40 mouse cellular contexts compared by ENCODE assay signal in the genomic region with DNA sequence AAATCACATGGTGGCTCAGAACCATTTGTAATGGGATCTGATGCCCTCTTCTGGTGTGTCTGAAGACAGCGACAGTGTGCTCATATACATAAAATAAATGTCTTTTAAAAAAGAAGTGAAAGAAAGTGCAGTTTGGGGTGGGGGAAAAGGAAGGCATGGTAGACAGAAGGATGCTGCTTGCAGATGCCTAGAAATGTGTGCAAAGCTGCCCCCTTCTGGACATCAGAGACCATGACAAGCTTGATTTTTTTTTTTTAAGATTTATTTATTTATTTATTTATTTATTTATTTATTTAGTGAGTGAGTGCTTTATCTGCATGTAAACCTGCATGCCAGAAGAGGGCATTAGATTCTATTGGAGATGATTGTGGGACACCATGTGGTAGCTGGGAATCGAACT. TPM values are rescaled to one million over a fixed set of nuclear protein-coding genes. Genes with fewer than 3 reads are reported as not detected.
A peak's percentile ranks its signal among the peaks of the same experiment; 100 is the strongest.
DNase-seq lines count a peak whose midpoint lies in the region; ATAC-seq and TF ChIP-seq lines count a peak whose summit lies in the region.
"Had no signal": no experiment of that assay in that cellular context is flagged by ENCODE, and none has a peak within 500 bp of the region (broad histone marks: within the 10 kb centered on the region; RNA-seq: fewer than 3 reads in every experiment).

No protein-coding gene starts in this region.

- H3K4me3 ChIP-seq in heart, adult 2 months, result no peak overlapping the region
- H3K4me3 ChIP-seq in heart, embryonic 11.5 days (ENCODE audit: low read depth, low read length), result no peak overlapping the region
- no peak overlapping the region for H3K4me3 ChIP-seq in left cerebral cortex, adult 2 months
- no peak overlapping the region for H3K4me3 ChIP-seq in hindbrain, embryonic 14.5 days (replicated peaks; ENCODE audit: low read length)
- H3K4me3 ChIP-seq: embryonic facial prominence, embryonic 12.5 days; forebrain, embryonic 15.5 days; hindbrain, embryonic 10.5 days; limb, embryonic 12.5 days; liver, embryonic 12.5 days; midbrain, embryonic 10.5 days; midbrain, embryonic 15.5 days; neural tube, embryonic 15.5 days had no signal

- WGBS in heart, adult 2 months, result 92% methylated on average over 2 of the region's 2 CpGs
- 89% methylated on average over 2 of the region's 2 CpGs for WGBS in heart, embryonic 11.5 days (ENCODE audit: insufficient replicate concordance)
- 91% methylated on average over 2 of the region's 2 CpGs for WGBS in hindbrain, embryonic 14.5 days

- TF ChIP-seq POLR2A in heart, adult 2 months (IDR thresholded peaks at IDR 0.05; ENCODE audit: insufficient read depth, low read depth, low read length), result no peak

- DNase-seq in heart, adult 2 months, result no peak
- DNase-seq in left cerebral cortex, adult 2 months (ENCODE audit: extremely low spot score in 1 of 2, low spot score in 2 of 2), result no peak
- no peak for DNase-seq in left cerebral cortex, adult 18-20 months (ENCODE audit: low spot score in 2 of 2)
- DNase-seq in A20 (ENCODE audit: low read depth, low spot score) (peak; percentile 34), adipocyte (ENCODE audit: low spot score) (peak; percentile 13)
- DNase-seq in gastrocnemius, postnatal 25 days, result no peak
- no peak for DNase-seq in hindbrain, embryonic 14.5 days (ENCODE audit: low spot score)
- DNase-seq: adrenal gland, adult 8-10 months; cerebellum, adult 8-10 months; cerebellum, postnatal 25 days; gastrocnemius, postnatal 36 days; heart, postnatal 14 days; kidney, adult 11 months; kidney, postnatal 36 days; layer of hippocampus, postnatal 36 days; lung, adult 2 months; right cerebral cortex, adult 18-20 months; spleen, adult 18-20 months; thymus, adult 18-20 months; thymus, postnatal 25 days had no signal

- H3K36me3 ChIP-seq in heart, adult 2 months (ENCODE audit: control insufficient read depth, insufficient read depth, low read length), result no peaks in the 10 kb centered on the region
- no peaks in the 10 kb centered on the region for H3K36me3 ChIP-seq in heart, embryonic 11.5 days (ENCODE audit: control insufficient read depth, insufficient read depth, low read length)
- no peaks in the 10 kb centered on the region for H3K36me3 ChIP-seq in hindbrain, embryonic 14.5 days (replicated peaks; ENCODE audit: control insufficient read depth, insufficient read depth)
- H3K36me3 ChIP-seq: embryonic facial prominence, embryonic 12.5 days; forebrain, embryonic 15.5 days; hindbrain, embryonic 10.5 days; limb, embryonic 12.5 days; liver, embryonic 12.5 days; midbrain, embryonic 10.5 days; midbrain, embryonic 15.5 days; neural tube, embryonic 15.5 days had no signal

- H3K9ac ChIP-seq in heart, adult 2 months (ENCODE audit: low read depth, low read length), result no peak overlapping the region
- H3K9ac ChIP-seq in heart, embryonic 11.5 days (ENCODE audit: low read depth, low read length), result no peak overlapping the region
- H3K9ac ChIP-seq in hindbrain, embryonic 14.5 days, result no peak overlapping the region
- H3K9ac ChIP-seq: embryonic facial prominence, embryonic 12.5 days; forebrain, embryonic 15.5 days; limb, embryonic 12.5 days; liver, embryonic 12.5 days; midbrain, embryonic 15.5 days; neural tube, embryonic 15.5 days had no signal

- intact Hi-C loops in heart, adult 2 months (cut with DNase I), result no loop called here
- intact Hi-C loops in left cerebral cortex, adult 2 months (cut with DNase I), result no loop called here

- H3K9me3 ChIP-seq in heart, embryonic 11.5 days (replicated peaks; ENCODE audit: control insufficient read depth, low read length), result no peaks in the 10 kb centered on the region; the same call in 1 of the 2 replicates
- no peaks in the 10 kb centered on the region; the same call in 1 of the 2 replicates for H3K9me3 ChIP-seq in hindbrain, embryonic 14.5 days (ENCODE audit: control insufficient read depth, low read length)
- H3K9me3 ChIP-seq: embryonic facial prominence, embryonic 12.5 days; forebrain, embryonic 15.5 days; liver, embryonic 12.5 days; midbrain, embryonic 15.5 days; neural tube, embryonic 15.5 days had no signal

- no peak overlapping the region for H3K27ac ChIP-seq in heart, adult 2 months
- H3K27ac ChIP-seq in heart, embryonic 11.5 days (ENCODE audit: low read depth, low read length), result no peak overlapping the region
- H3K27ac ChIP-seq in left cerebral cortex, adult 2 months, result no peak overlapping the region
- H3K27ac ChIP-seq in hindbrain, embryonic 14.5 days, result no peak overlapping the region
- H3K27ac ChIP-seq: embryonic facial prominence, embryonic 12.5 days; forebrain, embryonic 15.5 days; hindbrain, embryonic 10.5 days; limb, embryonic 12.5 days; liver, embryonic 12.5 days; midbrain, embryonic 10.5 days; midbrain, embryonic 15.5 days; neural tube, embryonic 15.5 days had no signal

- no peaks in the 10 kb centered on the region for H3K79me2 ChIP-seq in heart, adult 2 months (replicated peaks; ENCODE audit: control insufficient read depth, insufficient read depth, low read length)

- H3K4me2 ChIP-seq in heart, embryonic 11.5 days, result no peak overlapping the region
- H3K4me2 ChIP-seq in hindbrain, embryonic 14.5 days (replicated peaks), result no peak overlapping the region
- H3K4me2 ChIP-seq: embryonic facial prominence, embryonic 12.5 days; forebrain, embryonic 15.5 days; limb, embryonic 12.5 days; liver, embryonic 12.5 days; midbrain, embryonic 15.5 days; neural tube, embryonic 15.5 days had no signal

- H3K4me1 ChIP-seq in heart, adult 2 months (ENCODE audit: control insufficient read depth, insufficient read depth, low read length), result no peaks in the 10 kb centered on the region
- H3K4me1 ChIP-seq in heart, embryonic 11.5 days (ENCODE audit: control insufficient read depth, insufficient read depth, low read length), result no peaks in the 10 kb centered on the region
- no peaks in the 10 kb centered on the region for H3K4me1 ChIP-seq in hindbrain, embryonic 14.5 days (replicated peaks; ENCODE audit: control insufficient read depth, insufficient read depth, low read length)
- H3K4me1 ChIP-seq: forebrain, embryonic 15.5 days; liver, embryonic 12.5 days; midbrain, embryonic 15.5 days; neural tube, embryonic 15.5 days had no signal

- no peaks in the 10 kb centered on the region for H3K27me3 ChIP-seq in heart, adult 2 months (ENCODE audit: control insufficient read depth, insufficient read depth, low read length)
- peaks cover 9% of the 10 kb centered on the region for H3K27me3 ChIP-seq in heart, embryonic 11.5 days (ENCODE audit: control insufficient read depth, insufficient read depth, low read length)
- H3K27me3 ChIP-seq in hindbrain, embryonic 14.5 days (ENCODE audit: control insufficient read depth, insufficient read depth, low read length), result peaks cover 19% of the 10 kb centered on the region
- H3K27me3 ChIP-seq: forebrain, embryonic 15.5 days had no signal

- TF ChIP-seq CTCF in heart, adult 2 months (IDR thresholded peaks at IDR 0.05), result peak; percentile 41
- peak; percentile 24; the same call in 1 of the 2 replicates for TF ChIP-seq CTCF in left cerebral cortex, adult 2 months (IDR thresholded peaks at IDR 0.05)

- no peak for TF ChIP-seq EP300 in heart, adult 2 months (IDR thresholded peaks at IDR 0.05; ENCODE audit: insufficient read depth, low read depth, low read length)

- ATAC-seq in heart, embryonic 11.5 days (replicated peaks; ENCODE audit: insufficient number of reproducible peaks, low FRiP score, low TSS enrichment), result no peak
- ATAC-seq in hindbrain, embryonic 14.5 days (ENCODE audit: low FRiP score), result no peak
- ATAC-seq: activated CD4-positive, CD25-positive, alpha-beta regulatory T cell, adult 4 months; forebrain, embryonic 15.5 days; liver, embryonic 12.5 days; midbrain, embryonic 15.5 days had no signal

RNA-seq across cellular contexts. Expression of a gene that starts 11.7 kb away (rescaled TPM):
- total RNA-seq in heart, adult 2 months (2021), result not detected
- polyA plus RNA-seq in heart, adult 2 months (2012; rRNA removed), result not detected in 2 replicates
- polyA plus RNA-seq in heart, embryonic 11.5 days (2014; fragmentation: Nextera tagmentation; extraction: Ambion mirVana), result not detected in 2 replicates
- total RNA-seq in left cerebral cortex, adult 2 months (2021), result under 1 TPM; 0.23 TPM
- total RNA-seq in left cerebral cortex, adult 18-20 months (2021), result under 1 TPM; 0.26 to 0.35 TPM
- not detected for total RNA-seq in gastrocnemius, postnatal 25 days (2021)
- 4.8 and 5.0 TPM in 2 replicates for polyA plus RNA-seq in hindbrain, embryonic 14.5 days (2014; fragmentation: Nextera tagmentation; extraction: Ambion mirVana)
- total RNA-seq: adrenal gland, postnatal 4 days; CH12.LX; gastrocnemius, adult 18-20 months; gastrocnemius, postnatal 36 days; heart, adult 8-10 months; megakaryocyte progenitor cell, adult 5-6 weeks had no signal
- polyA plus RNA-seq: activated CD4-positive, CD25-positive, alpha-beta regulatory T cell, adult 4 months; heart, embryonic 14.5 days; kidney, embryonic 14.5 days; liver, embryonic 12.5 days; lung, adult 2 months; stomach, embryonic 16.5 days had no signal

RNA-seq across cellular contexts. Expression of a gene that starts 35.9 kb away (rescaled TPM):
- total RNA-seq in heart, adult 2 months (2021), result 1 to 10 TPM; 5.3 to 5.8 TPM
- polyA plus RNA-seq in heart, adult 2 months (2012; rRNA removed), result 15.4 and 18.0 TPM in 2 replicates
- 8.6 and 9.5 TPM in 2 replicates for polyA plus RNA-seq in heart, embryonic 11.5 days (2014; fragmentation: Nextera tagmentation; extraction: Ambion mirVana)
- 10 to 100 TPM; 10.2 to 11.4 TPM for total RNA-seq in left cerebral cortex, adult 2 months (2021)
- 10 to 100 TPM in 1 of 2 experiments, 1 to 10 TPM in 1; 7.9 to 10.2 TPM for total RNA-seq in left cerebral cortex, adult 18-20 months (2021)
- total RNA-seq in gastrocnemius, postnatal 25 days (2021), result 1 to 10 TPM; 4.2 to 5.9 TPM
- 9.5 and 9.9 TPM in 2 replicates for polyA plus RNA-seq in hindbrain, embryonic 14.5 days (2014; fragmentation: Nextera tagmentation; extraction: Ambion mirVana)

RNA-seq across cellular contexts. Expression of a gene that starts 59.5 kb away (rescaled TPM):
- not detected for total RNA-seq in heart, adult 2 months (2021)
- not detected in 2 replicates for polyA plus RNA-seq in heart, adult 2 months (2012; rRNA removed)
- polyA plus RNA-seq in heart, embryonic 11.5 days (2014; fragmentation: Nextera tagmentation; extraction: Ambion mirVana), result not detected in 2 replicates
- total RNA-seq in left cerebral cortex, adult 2 months (2021), result not detected
- not detected for total RNA-seq in left cerebral cortex, adult 18-20 months (2021)
- not detected for total RNA-seq in gastrocnemius, postnatal 25 days (2021)
- polyA plus RNA-seq in hindbrain, embryonic 14.5 days (2014; fragmentation: Nextera tagmentation; extraction: Ambion mirVana), result not detected in 2 replicates
- total RNA-seq: adrenal gland, adult 8-10 months; adrenal gland, postnatal 4 days; CH12.LX; gastrocnemius, adult 18-20 months; gastrocnemius, postnatal 36 days; heart, adult 8-10 months; heart, postnatal 14 days; layer of hippocampus, adult 8-10 months; layer of hippocampus, postnatal 36 days; megakaryocyte progenitor cell, adult 5-6 weeks had no signal
- polyA plus RNA-seq: activated CD4-positive, CD25-positive, alpha-beta regulatory T cell, adult 4 months; embryonic facial prominence, embryonic 12.5 days; forebrain, embryonic 15.5 days; frontal cortex, adult 2 months; heart, embryonic 14.5 days; hindbrain, embryonic 10.5 days; kidney, embryonic 14.5 days; limb, embryonic 12.5 days; liver, embryonic 12.5 days; lung, adult 2 months; midbrain, embryonic 10.5 days; neural tube, embryonic 15.5 days; stomach, embryonic 16.5 days had no signal

Comparison
In these comparisons a context has a peak if more than half of its experiments do, and no peak if none do; other contexts are left out.
1. DNase-seq: peak in A20 (single experiment) and adipocyte (single experiment); none in heart, adult 2 months (0 of 2), left cerebral cortex, adult 2 months (0 of 2), left cerebral cortex, adult 18-20 months (0 of 2), gastrocnemius, postnatal 25 days (single experiment) and hindbrain, embryonic 14.5 days (single experiment).